Mouse (Mus musculus) hindbrain, embryonic 11.5 days (tissue): ENCODE measurements around the gene Fam136a. TPM values are rescaled to one million over a fixed set of nuclear protein-coding genes. Genes with fewer than 3 reads are reported as not detected.

Experiments
- ATAC-seq: fragments of 200-750 bp; cut with Nextera tagmentation; 2 replicates; pipeline ENCODE4 v1.8.0; 2017; ENCODE audit warnings: mild to moderate bottlenecking, moderate TSS enrichment, moderate library complexity; ENCODE audit not compliant: low FRiP score
- DNase-seq: peaks from one replicate; pipeline ENCODE4 v3.0.0-alpha.2; 2015; ENCODE audit warnings: low spot score
- H3K27ac ChIP-seq: fragments of 300-500 bp; sonication (generic); 2 replicates; pipeline ENCODE4 v1.5.1; 2014; ENCODE audit warnings: mild to moderate bottlenecking, low read depth, low read length
- H3K27me3 ChIP-seq: fragments of 300-500 bp; sonication (generic); 2 replicates; pipeline ENCODE4 v1.6.1; 2014; ENCODE audit warnings: mild to moderate bottlenecking, low read length, moderate library complexity, mixed read lengths; ENCODE audit not compliant: control insufficient read depth, insufficient read depth
- H3K36me3 ChIP-seq: fragments of 300-500 bp; sonication (generic); 2 replicates; pipeline ENCODE4 v1.6.1; 2014; ENCODE audit warnings: mild to moderate bottlenecking, low read length, moderate library complexity, mixed read lengths; ENCODE audit not compliant: control insufficient read depth, insufficient read depth
- H3K4me1 ChIP-seq: fragments of 300-500 bp; sonication (generic); replicated peaks from 2 replicates; pipeline ENCODE4 v1.6.1; 2014; ENCODE audit warnings: low read length, mixed read lengths; ENCODE audit not compliant: control insufficient read depth, insufficient read depth
- H3K4me2 ChIP-seq: fragments of 300-500 bp; sonication (generic); replicated peaks from 2 replicates; pipeline ENCODE4 v1.6.1; 2014; ENCODE audit warnings: mild to moderate bottlenecking, low read depth, low read length
- H3K4me3 ChIP-seq: fragments of 300-500 bp; sonication (generic); 2 replicates; pipeline ENCODE4 v1.5.1; 2014; ENCODE audit warnings: low read depth, low read length
- H3K9ac ChIP-seq: fragments of 300-500 bp; sonication (generic); 2 replicates; pipeline ENCODE4 v1.6.1; 2014; ENCODE audit warnings: low read depth, low read length
- H3K9me3 ChIP-seq: fragments of 300-500 bp; sonication (generic); 2 replicates; pipeline ENCODE4 v1.6.1; 2016; ENCODE audit warnings: low read length; ENCODE audit not compliant: control insufficient read depth
- WGBS: fragments of 180-500 bp; shearing (Covaris S2); extraction: QIAGEN DNeasy Blood & Tissue Kit; methylation state at CpG from one replicate; pipeline ENCODE4 v1.1.7; 2014; 5-methylcytosine and 5-hydroxymethylcytosine counted together
- polyA plus RNA-seq: library from polyadenylated mRNA; unstranded; fragments of >200 nt; fragmentation: Nextera tagmentation; extraction: Ambion mirVana; gene quantifications from 2 replicates; pipeline ENCODE4 v1.2.1, GENCODE M21; 2014

The Fam136a gene
- polyA plus RNA-seq, 1 experiment from 2014 or later = 137 TPM

- H3K4me2 ChIP-seq = peak overlapping the region; percentile 70
- peak overlapping the region; percentile 100 for H3K9ac ChIP-seq
- DNase-seq (peak; percentile 61), ATAC-seq (no peak)
- peak overlapping the region; percentile 88 for H3K4me3 ChIP-seq
- H3K27me3 ChIP-seq = no peaks in the 10 kb centered on the region
- no peaks in the 10 kb centered on the region for H3K9me3 ChIP-seq
- H3K4me1 ChIP-seq = no peaks in the 10 kb centered on the region
- H3K36me3 ChIP-seq = no peaks in the 10 kb centered on the region
- WGBS = under 1% methylated on average over 11 of the region's 11 CpGs
- H3K27ac ChIP-seq = peak overlapping the region; percentile 100
Measured at GRCm38 (mm10) chr6:86404996-86405395, 39.5 kb downstream of the Fam136a start.

DNA sequence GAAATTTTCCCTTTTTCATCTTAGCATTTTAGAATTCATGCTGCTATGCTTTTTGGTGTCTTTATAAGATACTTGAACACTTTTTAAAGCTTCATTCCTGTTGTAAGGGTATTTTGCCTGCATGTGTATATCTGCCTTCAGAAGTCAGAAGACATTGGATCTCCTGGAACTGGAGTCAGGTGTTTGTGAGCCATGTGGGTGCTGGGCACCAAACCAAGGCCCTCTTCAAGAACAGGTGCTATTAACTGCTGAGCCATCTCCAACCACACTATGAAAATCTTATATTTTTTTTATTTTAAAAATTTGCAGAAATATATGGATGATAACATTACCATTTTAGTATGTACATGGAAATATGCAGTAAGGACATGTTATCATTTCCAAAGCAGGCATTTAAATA, 40.9 kb downstream of the Fam136a start:
- Histone ChIP-seq H3K27me3 (no peaks in the 10 kb centered on the region), H3K9ac (no peak overlapping the region; the same call in 1 of the 2 replicates), H3K27ac (no peak overlapping the region), H3K4me3 (peak overlapping the region; percentile 88; the same call in 1 of the 2 replicates), H3K9me3 (no peaks in the 10 kb centered on the region), H3K4me1 (no peaks in the 10 kb centered on the region), H3K36me3 (no peaks in the 10 kb centered on the region), H3K4me2 (peak overlapping the region; percentile 70)
- DNase-seq (no peak), ATAC-seq (no peak)

DNA sequence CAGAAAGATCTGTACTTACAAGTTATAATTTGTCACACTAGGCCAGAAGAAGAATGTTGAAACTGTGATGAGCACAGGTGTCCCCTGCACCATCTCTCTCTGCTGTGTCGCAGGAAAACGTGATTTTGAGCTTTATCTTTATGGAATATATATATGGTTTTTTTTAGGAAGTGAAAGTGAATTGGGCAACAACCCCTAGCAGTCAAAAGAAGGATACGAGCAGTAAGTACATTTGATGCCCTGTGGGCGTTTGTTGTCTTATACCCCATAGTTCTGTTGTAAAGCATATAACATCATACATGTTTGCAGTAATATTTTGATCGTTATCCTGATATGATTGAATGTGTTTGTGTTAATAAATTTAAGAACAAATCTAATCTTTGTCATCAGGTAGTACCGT, 53.3 kb downstream of the Fam136a start:
- Histone ChIP-seq H3K4me3 (no peak overlapping the region), H3K9ac (no peak overlapping the region), H3K4me1 (no peaks in the 10 kb centered on the region), H3K36me3 (peaks cover 9% of the 10 kb centered on the region), H3K27ac (no peak overlapping the region), H3K27me3 (no peaks in the 10 kb centered on the region), H3K4me2 (no peak overlapping the region), H3K9me3 (no peaks in the 10 kb centered on the region)
- WGBS = 91% methylated on average over 6 of the region's 6 CpGs
- no peak for ATAC-seq
- DNase-seq = no peak

DNA sequence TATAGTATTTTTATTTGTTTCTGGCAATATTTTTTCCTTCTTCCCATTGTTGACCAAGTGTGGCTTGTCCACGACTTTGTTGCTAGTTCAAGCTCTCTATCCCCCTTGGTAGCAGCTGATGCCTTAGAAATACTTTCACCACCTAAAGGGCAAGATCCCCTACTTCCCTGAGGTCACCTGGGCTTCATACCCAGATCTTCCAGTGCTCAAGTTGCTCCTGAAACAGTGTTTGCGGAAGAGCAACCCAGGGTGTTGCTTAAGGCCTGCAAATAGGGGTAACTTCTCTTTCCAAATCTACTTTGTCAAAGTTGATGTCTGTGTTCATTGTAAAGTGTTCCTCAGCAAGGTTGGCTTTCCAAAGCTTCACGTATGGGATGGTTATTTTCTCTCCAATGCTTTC, 53.8 kb downstream of the Fam136a start:
- no peak overlapping the region for H3K4me3 ChIP-seq
- no peaks in the 10 kb centered on the region for H3K27me3 ChIP-seq
- ATAC-seq (no peak), DNase-seq (no peak)
- no peaks in the 10 kb centered on the region for H3K4me1 ChIP-seq
- H3K4me2 ChIP-seq = no peak overlapping the region
- no peak overlapping the region for H3K27ac ChIP-seq
- 90% methylated on average over 3 of the region's 3 CpGs for WGBS
- H3K9ac ChIP-seq = no peak overlapping the region
- no peaks in the 10 kb centered on the region for H3K9me3 ChIP-seq
- H3K36me3 ChIP-seq = peaks cover 9% of the 10 kb centered on the region

Other genes with a start within 250 kb of the Fam136a start
- 2.2 and 2.5 TPM in 2 replicates for gene Tgfa, start 170.4 kb upstream of the Fam136a start, polyA plus RNA-seq
- gene Snrpg, start 5.7 kb downstream of the Fam136a start, polyA plus RNA-seq = 610 and 651 TPM in 2 replicates
- gene Pcyox1, start 31.5 kb downstream of the Fam136a start, polyA plus RNA-seq = 107 and 109 TPM in 2 replicates
- 270 and 292 TPM in 2 replicates for gene Tia1, start 38.6 kb downstream of the Fam136a start, polyA plus RNA-seq
- not detected in 2 replicates for gene Gm44790, start 61.0 kb downstream of the Fam136a start, polyA plus RNA-seq
- 24.4 and 25.6 TPM in 2 replicates for gene C87436, start 72.7 kb downstream of the Fam136a start, polyA plus RNA-seq
- gene Pcbp1, start 160.7 kb downstream of the Fam136a start, polyA plus RNA-seq = 382 and 432 TPM in 2 replicates